Mouse (Mus musculus) hindbrain, embryonic 10.5 days (tissue): ENCODE results near the gene Ephb1. TPM values are rescaled to one million over a fixed set of nuclear protein-coding genes. Genes with fewer than 3 reads are reported as not detected.

Experiments used
- DNase-seq: peaks from one replicate; pipeline ENCODE4 v3.0.0-alpha.2; 2017; ENCODE audit warnings: low spot score
- H3K27ac ChIP-seq: fragments of 300-500 bp; sonication (generic); 2 replicates; pipeline ENCODE4 v1.5.1; 2016; ENCODE audit warnings: mild to moderate bottlenecking, moderate library complexity
- H3K27me3 ChIP-seq: fragments of 300-500 bp; sonication (generic); 2 replicates; pipeline ENCODE4 v1.6.1; 2016; ENCODE audit warnings: mild to moderate bottlenecking; ENCODE audit not compliant: poor library complexity, insufficient read depth, severe bottlenecking
- H3K36me3 ChIP-seq: fragments of 300-500 bp; sonication (generic); 2 replicates; pipeline ENCODE4 v1.6.1; 2016; ENCODE audit warnings: mild to moderate bottlenecking, moderate library complexity
- H3K4me1 ChIP-seq: fragments of 300-500 bp; sonication (generic); replicated peaks from 2 replicates; pipeline ENCODE4 v1.6.1; 2016; ENCODE audit warnings: mild to moderate bottlenecking
- H3K4me3 ChIP-seq: fragments of 300-500 bp; sonication (generic); 2 replicates; pipeline ENCODE4 v1.5.1; 2016; ENCODE audit warnings: mild to moderate bottlenecking, moderate library complexity
- H3K9me3 ChIP-seq: fragments of 300-500 bp; sonication (generic); 2 replicates; pipeline ENCODE4 v1.6.1; 2016; ENCODE audit warnings: mild to moderate bottlenecking, moderate library complexity
- WGBS: fragments of 180-500 bp; shearing (Covaris S2); methylation state at CpG from one replicate; pipeline ENCODE4 v1.1.7; 2016; 5-methylcytosine and 5-hydroxymethylcytosine counted together
- polyA plus RNA-seq: library from polyadenylated mRNA; unstranded; fragments of >200 nt; fragmentation: Nextera tagmentation; extraction: Ambion mirVana; gene quantifications from 2 replicates; pipeline ENCODE4 v1.2.1, GENCODE M21; 2016

Gene Ephb1
- polyA plus RNA-seq, result 8.0 and 12.0 TPM in 2 replicates

DNA sequence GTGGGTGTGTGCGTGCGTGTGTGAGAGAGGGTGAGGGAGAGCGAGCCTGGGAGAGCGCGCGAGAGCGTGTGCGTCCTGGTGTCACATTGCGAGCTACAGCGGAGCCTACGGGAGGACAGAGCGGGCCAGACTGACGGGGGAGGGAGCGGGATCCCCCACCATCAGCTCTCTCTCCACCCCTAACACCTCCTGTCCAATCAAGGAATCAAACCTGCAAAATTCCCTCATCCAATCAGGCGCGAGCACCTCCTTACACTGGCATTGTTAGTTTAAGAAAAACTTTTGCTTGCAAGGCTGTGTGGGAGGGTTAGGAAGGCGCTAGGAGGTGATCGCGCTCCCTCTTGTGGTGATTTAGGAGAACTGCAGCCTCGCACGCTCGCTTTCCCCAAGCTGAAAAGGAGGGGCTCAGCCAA, at the start of gene Ephb1:
TSS of gene Ephb1 (minus strand) at position 133 of the 413 bp plus-strand sequence.
- Histone ChIP-seq H3K4me3 (peak within 1 kb of the TSS; percentile 82), H3K27me3 (peaks cover 81% of the 10 kb centered on the region), H3K36me3 (no peaks in the 10 kb centered on the region), H3K27ac (peak within 1 kb of the TSS; percentile 91), H3K4me1 (peaks cover 33% of the 10 kb centered on the region), H3K9me3 (no peaks in the 10 kb centered on the region)
- DNase-seq, result peak; percentile 89
- under 1% methylated on average over 22 of the region's 22 CpGs for WGBS

- H3K27ac ChIP-seq, result no peak overlapping the region
- WGBS, result 30% methylated on average over 18 of the region's 18 CpGs
- peaks cover 22% of the 10 kb centered on the region for H3K27me3 ChIP-seq
- H3K36me3 ChIP-seq, result no peaks in the 10 kb centered on the region
- H3K4me3 ChIP-seq, result no peak overlapping the region
- peaks cover 13% of the 10 kb centered on the region for H3K4me1 ChIP-seq
- H3K9me3 ChIP-seq, result no peaks in the 10 kb centered on the region
- peak; percentile 57 for DNase-seq
These were observed 48.9 kb upstream of the Ephb1 start for GRCm38 (mm10) chr9:102403086-102404021.

DNA sequence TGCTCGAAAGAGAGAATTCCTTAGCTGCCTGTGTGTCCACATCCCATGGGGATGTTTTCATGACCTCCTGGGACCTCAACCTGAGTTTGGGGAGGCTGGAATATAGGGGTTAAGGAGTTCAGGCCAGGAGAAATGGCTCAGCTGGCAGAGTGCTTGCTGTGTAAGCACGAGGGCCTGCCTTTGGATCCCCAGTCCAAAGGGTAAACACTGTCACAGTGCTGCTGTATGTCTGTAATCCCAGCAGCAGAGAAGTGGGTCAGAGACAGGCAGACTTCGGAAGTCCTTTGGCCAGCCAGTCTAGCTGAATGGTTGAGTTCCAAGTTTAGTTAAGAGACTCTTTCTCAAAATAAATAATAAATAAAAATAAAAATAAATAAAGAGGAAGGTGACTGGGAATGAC, 48.2 kb upstream of the Ephb1 start:
- peaks cover 22% of the 10 kb centered on the region for H3K27me3 ChIP-seq
- no peaks in the 10 kb centered on the region for H3K36me3 ChIP-seq
- whole genome bisulfite sequencing, result 58% methylated on average over 3 of the region's 3 CpGs

DNA sequence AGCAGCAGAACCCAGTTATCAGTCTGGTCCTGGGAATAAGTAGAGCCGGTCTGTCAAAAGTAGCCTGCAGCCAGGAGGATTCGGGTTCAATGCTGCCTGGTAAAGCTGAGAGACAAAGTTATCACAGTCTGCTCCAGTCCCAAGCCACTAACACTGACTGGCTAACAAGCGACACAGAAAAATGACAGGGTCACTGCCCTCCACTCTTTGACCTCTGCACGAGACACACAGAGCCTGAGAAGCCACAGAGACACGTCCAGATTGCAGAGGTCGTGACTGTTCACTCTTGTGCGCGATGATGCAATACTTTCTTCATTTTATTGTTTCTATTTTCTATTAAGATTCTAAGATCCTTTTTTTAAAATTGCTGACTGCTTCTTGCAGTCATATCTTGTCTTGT, 33.8 kb upstream of the Ephb1 start:
- no peak for DNase-seq
- Histone ChIP-seq H3K27me3 (no peaks in the 10 kb centered on the region), H3K36me3 (no peaks in the 10 kb centered on the region), H3K27ac (no peak overlapping the region), H3K4me3 (no peak overlapping the region), H3K9me3 (no peaks in the 10 kb centered on the region), H3K4me1 (peaks cover 12% of the 10 kb centered on the region)
- WGBS, result 45% methylated on average over 8 of the region's 8 CpGs

More for the DNA sequence above, 48.2 kb upstream of the Ephb1 start:
- no peak overlapping the region for H3K27ac ChIP-seq
- H3K4me3 ChIP-seq, result no peak overlapping the region
- no peaks in the 10 kb centered on the region for H3K9me3 ChIP-seq
- H3K4me1 ChIP-seq, result peaks cover 13% of the 10 kb centered on the region
- no peak for DNase-seq

DNA sequence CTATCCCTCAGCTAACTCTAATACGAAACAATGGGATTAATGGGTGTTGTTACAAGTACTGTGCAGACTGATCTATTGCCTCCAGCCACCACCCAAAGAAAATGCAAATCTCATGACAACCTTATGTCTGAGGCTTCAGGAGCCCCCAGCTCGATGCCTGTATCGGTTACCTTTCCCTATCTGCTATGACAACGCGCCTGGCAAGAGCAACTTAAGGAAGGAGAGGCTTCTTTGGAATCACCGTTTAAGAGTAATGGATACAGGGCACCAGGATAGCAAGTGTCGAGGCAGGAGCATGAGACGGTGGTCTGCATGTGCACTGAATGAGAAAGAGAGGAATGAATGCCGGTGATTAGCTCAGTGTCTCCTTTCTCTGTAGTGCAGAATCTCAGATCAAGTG, 32.3 kb upstream of the Ephb1 start:
- H3K9me3 ChIP-seq, result no peaks in the 10 kb centered on the region
- peaks cover 12% of the 10 kb centered on the region for H3K4me1 ChIP-seq
- H3K27ac ChIP-seq, result no peak overlapping the region
- no peak for DNase-seq
- 92% methylated on average over 9 of the region's 9 CpGs for WGBS
- H3K27me3 ChIP-seq, result no peaks in the 10 kb centered on the region
- no peak overlapping the region for H3K4me3 ChIP-seq
- no peaks in the 10 kb centered on the region for H3K36me3 ChIP-seq

DNA sequence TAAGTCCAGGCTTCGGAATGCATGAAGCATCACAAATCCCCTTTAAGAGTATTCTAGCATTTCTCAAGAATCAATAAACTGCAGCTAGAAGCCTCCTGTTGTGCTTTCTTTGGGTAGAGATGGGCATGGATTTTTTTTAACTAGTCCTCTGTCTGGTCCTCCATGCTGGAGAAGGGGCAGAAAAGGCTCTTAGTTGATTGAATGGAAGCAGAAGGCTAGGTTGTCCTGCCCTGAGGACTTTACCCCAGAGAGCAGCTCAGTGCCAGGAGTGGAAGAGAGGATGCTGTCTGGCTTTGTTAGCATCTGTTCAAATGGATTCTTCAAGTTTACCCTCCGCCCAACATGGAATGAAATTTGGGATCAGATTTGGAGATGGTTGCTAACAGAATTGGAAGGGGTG, 25.7 kb upstream of the Ephb1 start:
- H3K36me3 ChIP-seq, result no peaks in the 10 kb centered on the region
- WGBS, result 89% methylated on average over 2 of the region's 2 CpGs
- no peaks in the 10 kb centered on the region for H3K27me3 ChIP-seq
- no peak for DNase-seq
- peaks cover 8% of the 10 kb centered on the region for H3K4me1 ChIP-seq
- no peak overlapping the region for H3K27ac ChIP-seq
- no peaks in the 10 kb centered on the region for H3K9me3 ChIP-seq
- no peak overlapping the region for H3K4me3 ChIP-seq

GRCm38 (mm10) chr9:102374661-102375060, 20.2 kb upstream of the Ephb1 start:
- no peaks in the 10 kb centered on the region for H3K9me3 ChIP-seq
- H3K4me3 ChIP-seq, result no peak overlapping the region
- no peak overlapping the region for H3K27ac ChIP-seq
- DNase-seq, result no peak
- H3K27me3 ChIP-seq, result no peaks in the 10 kb centered on the region
- 93% methylated on average over 5 of the region's 5 CpGs for WGBS
- H3K4me1 ChIP-seq, result no peaks in the 10 kb centered on the region
- no peaks in the 10 kb centered on the region for H3K36me3 ChIP-seq

- H3K27ac ChIP-seq, result no peak overlapping the region
- no peak for DNase-seq
- H3K36me3 ChIP-seq, result no peaks in the 10 kb centered on the region
- H3K9me3 ChIP-seq, result no peaks in the 10 kb centered on the region
- 92% methylated on average over 5 of the region's 5 CpGs for WGBS
- no peaks in the 10 kb centered on the region for H3K27me3 ChIP-seq
- H3K4me3 ChIP-seq, result no peak overlapping the region
- H3K4me1 ChIP-seq, result no peaks in the 10 kb centered on the region
These were observed 19.4 kb upstream of the Ephb1 start for GRCm38 (mm10) chr9:102373886-102374285.

GRCm38 (mm10) chr9:102371936-102372335, 17.4 kb upstream of the Ephb1 start:
- no peaks in the 10 kb centered on the region for H3K36me3 ChIP-seq
- H3K4me1 ChIP-seq, result no peaks in the 10 kb centered on the region
- H3K27ac ChIP-seq, result no peak overlapping the region
- WGBS, result 82% methylated on average over 3 of the region's 3 CpGs
- H3K4me3 ChIP-seq, result no peak overlapping the region
- DNase-seq, result no peak
- H3K9me3 ChIP-seq, result no peaks in the 10 kb centered on the region
- H3K27me3 ChIP-seq, result no peaks in the 10 kb centered on the region

GRCm38 (mm10) chr9:102371036-102371770, 16.7 kb upstream of the Ephb1 start:
- 53% methylated on average over 14 of the region's 14 CpGs for WGBS
- Histone ChIP-seq H3K9me3 (no peaks in the 10 kb centered on the region), H3K27ac (no peak overlapping the region), H3K4me3 (no peak overlapping the region), H3K4me1 (no peaks in the 10 kb centered on the region), H3K36me3 (no peaks in the 10 kb centered on the region), H3K27me3 (no peaks in the 10 kb centered on the region)
- no peak for DNase-seq

DNA sequence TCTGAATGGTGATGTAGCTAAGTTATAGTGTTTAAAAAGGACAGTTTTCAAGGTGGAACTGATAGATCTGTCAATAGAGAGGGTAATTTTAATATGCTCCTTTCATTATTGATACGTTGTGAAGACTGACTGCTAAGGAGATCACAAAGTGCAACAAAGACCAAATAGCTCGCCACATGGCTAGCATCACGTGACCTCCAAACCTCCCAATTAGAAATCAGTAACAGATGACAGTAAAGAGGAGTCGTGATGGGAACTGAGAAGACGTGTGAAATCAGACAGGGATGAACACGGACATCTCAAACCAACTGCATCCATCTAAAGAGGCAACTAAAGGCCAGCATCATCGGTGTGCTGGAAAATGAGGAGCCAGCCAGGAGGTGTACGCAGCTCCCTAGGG, 15.6 kb upstream of the Ephb1 start:
- DNase-seq, result no peak

DNA sequence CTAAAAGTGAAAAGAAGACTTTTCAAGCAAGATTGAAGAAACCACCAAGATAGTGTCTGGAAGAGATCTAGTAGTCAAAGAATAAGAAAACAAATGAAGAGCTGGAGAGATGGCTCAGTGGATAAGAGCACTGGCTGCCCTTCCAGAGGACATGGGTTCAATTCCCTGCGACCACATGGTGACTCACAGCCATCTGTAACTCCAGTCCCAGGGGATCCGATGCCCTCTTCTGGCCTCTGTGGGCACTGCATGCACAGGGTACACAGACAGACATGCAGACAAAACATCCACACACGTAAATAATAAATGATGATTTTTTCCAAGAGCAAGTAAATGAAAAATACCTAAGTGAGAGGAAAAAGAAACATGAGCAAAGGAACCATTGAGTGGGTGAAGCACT, 14.6 kb upstream of the Ephb1 start:
- DNase-seq, result no peak
- Histone ChIP-seq H3K9me3 (no peaks in the 10 kb centered on the region), H3K27ac (no peak overlapping the region), H3K27me3 (no peaks in the 10 kb centered on the region), H3K36me3 (no peaks in the 10 kb centered on the region), H3K4me1 (no peaks in the 10 kb centered on the region), H3K4me3 (no peak overlapping the region)
- WGBS, result 77% methylated on average over 3 of the region's 3 CpGs

More for the DNA sequence above, 15.6 kb upstream of the Ephb1 start:
- Histone ChIP-seq H3K4me1 (no peaks in the 10 kb centered on the region), H3K9me3 (no peaks in the 10 kb centered on the region), H3K36me3 (no peaks in the 10 kb centered on the region), H3K4me3 (no peak overlapping the region), H3K27me3 (no peaks in the 10 kb centered on the region), H3K27ac (no peak overlapping the region)
- WGBS, result 72% methylated on average over 8 of the region's 8 CpGs

DNA sequence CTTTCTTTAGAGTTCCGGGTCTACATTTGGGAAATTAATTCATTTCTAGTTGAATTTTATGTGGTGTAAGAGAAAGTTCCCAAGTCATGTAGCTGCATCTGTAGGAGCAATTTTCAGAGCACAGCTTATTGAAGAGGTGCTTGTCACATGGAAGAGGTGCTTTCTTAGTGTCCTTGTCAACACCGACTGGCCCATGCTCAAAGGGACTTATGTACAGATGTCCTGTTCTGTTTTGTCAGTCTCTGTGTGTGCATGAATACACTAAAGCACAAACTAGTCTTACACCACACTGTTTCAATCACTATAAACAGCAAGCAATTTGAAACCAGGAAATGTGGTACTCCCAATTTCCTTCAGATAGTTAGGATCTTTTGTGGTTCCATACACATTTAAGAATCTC, 13.3 kb upstream of the Ephb1 start:
- Histone ChIP-seq H3K36me3 (no peaks in the 10 kb centered on the region), H3K9me3 (0 out of 2 replicates have a peak, but pooled peaks cover 4% of the 10 kb centered on the region), H3K4me3 (no peak overlapping the region), H3K4me1 (no peaks in the 10 kb centered on the region), H3K27ac (no peak overlapping the region), H3K27me3 (no peaks in the 10 kb centered on the region)
- DNase-seq, result no peak
- 93% methylated on average over 2 of the region's 2 CpGs for WGBS
